Mouse (Mus musculus) ES-Bruce4 (cell line): ENCODE measurements around the gene 2410015M20Rik.

ENCODE experiments used
- EP300 ChIP-seq: IDR thresholded peaks from 2 replicates; pipeline ENCODE4 v1.6.1; 2011; ENCODE audit warnings: low read depth, low read length; ENCODE audit not compliant: insufficient read depth
- POLR2A ChIP-seq: IDR thresholded peaks from one replicate; pipeline ENCODE4 v1.8.1; 2011; ENCODE audit warnings: low read length; ENCODE audit not compliant: insufficient read depth

DNA sequence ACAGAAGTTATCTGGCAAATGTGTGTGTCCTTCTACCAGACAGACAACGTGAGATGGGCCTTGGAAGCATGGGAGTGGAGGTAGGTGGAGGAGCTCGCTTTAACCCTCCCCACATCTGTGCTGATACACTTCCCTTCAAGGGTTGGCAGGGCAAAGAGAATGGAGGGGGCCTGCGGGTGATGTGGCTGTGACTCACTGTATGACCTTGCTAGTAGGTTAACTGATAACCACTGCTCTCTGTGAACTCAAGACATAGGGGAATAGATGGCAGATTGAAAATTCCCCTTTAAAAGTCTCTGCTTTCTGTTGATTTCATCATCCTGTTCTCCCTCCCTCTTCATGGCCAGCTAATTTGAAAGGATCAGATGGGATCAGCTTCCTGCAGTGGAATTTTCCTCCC is 15.9 kb upstream of the 2410015M20Rik start:
- TF ChIP-seq POLR2A (no peak), EP300 (no peak)
